Mouse (Mus musculus) B cell, adult 2 months (primary cell): Measurements from ENCODE around the gene Triobp.

Experiments used
- DNase-seq, 2 experiments: peaks; one replicate each; pipeline ENCODE4 v3.0.0; 2022

The Triobp gene

GRCm38 (mm10) chr15:78971626-78972025 is 24.1 kb downstream of the Triobp start:
- DNase-seq = no peak

GRCm38 (mm10) chr15:78973950-78974349 is 26.4 kb downstream of the Triobp start:
- DNase-seq = no peak

- DNase-seq = no peak
These were observed 30.2 kb downstream of the Triobp start for GRCm38 (mm10) chr15:78977676-78978159.

- no peak for DNase-seq
These were observed 31.4 kb downstream of the Triobp start for GRCm38 (mm10) chr15:78978875-78979274.

- DNase-seq = no peak
These were observed 32.6 kb downstream of the Triobp start for GRCm38 (mm10) chr15:78980084-78980483.

- DNase-seq = peak; percentile 83
These were observed 35.3 kb downstream of the Triobp start for GRCm38 (mm10) chr15:78982658-78983435.

- peak; percentile 67 to 70 for DNase-seq
These were observed 36.1 kb downstream of the Triobp start for GRCm38 (mm10) chr15:78983436-78984285.

GRCm38 (mm10) chr15:78984286-78984778 is 36.8 kb downstream of the Triobp start:
- DNase-seq = no peak

- DNase-seq = no peak
These were observed 39.2 kb downstream of the Triobp start for GRCm38 (mm10) chr15:78986536-78987220.

GRCm38 (mm10) chr15:78988499-78988971 is 41.0 kb downstream of the Triobp start:
- no peak for DNase-seq

- no peak for DNase-seq
These were observed 41.9 kb downstream of the Triobp start for GRCm38 (mm10) chr15:78989152-78990092.

GRCm38 (mm10) chr15:78990093-78990463 is 42.6 kb downstream of the Triobp start:
- DNase-seq = no peak

- no peak for DNase-seq
These were observed 43.5 kb downstream of the Triobp start for GRCm38 (mm10) chr15:78990970-78991525.

GRCm38 (mm10) chr15:78992235-78992634 is 44.7 kb downstream of the Triobp start:
- DNase-seq = peak in 1 of 2 experiments; percentile 10

GRCm38 (mm10) chr15:78992925-78993324 is 45.4 kb downstream of the Triobp start:
- no peak for DNase-seq

GRCm38 (mm10) chr15:78995916-78996315 is 48.4 kb downstream of the Triobp start:
- DNase-seq = no peak

- peak; percentile 10 to 25 for DNase-seq
These were observed 49.1 kb downstream of the Triobp start for GRCm38 (mm10) chr15:78996663-78997062.

- DNase-seq = no peak
These were observed 50.8 kb downstream of the Triobp start for GRCm38 (mm10) chr15:78998348-78998747.

GRCm38 (mm10) chr15:78999586-78999985 is 52.1 kb downstream of the Triobp start:
- no peak for DNase-seq

GRCm38 (mm10) chr15:79000357-79000791 is 52.9 kb downstream of the Triobp start:
- DNase-seq = no peak

- no peak for DNase-seq
These were observed 54.0 kb downstream of the Triobp start for GRCm38 (mm10) chr15:79001559-79001958.
